Mouse (Mus musculus) forebrain, embryonic 14.5 days (tissue): ENCODE measurements around the gene Rpl26. TPM values are rescaled to one million over a fixed set of nuclear protein-coding genes. Genes with fewer than 3 reads are reported as not detected.

Experiments used
- ATAC-seq: fragments of 200-750 bp; cut with Nextera tagmentation; 2 replicates; pipeline ENCODE4 v1.8.0; 2017; ENCODE audit warnings: mild to moderate bottlenecking, moderate library complexity
- DNase-seq: peaks from one replicate; pipeline ENCODE4 v3.0.0-alpha.2; 2015; ENCODE audit warnings: low spot score
- H3K27ac ChIP-seq: fragments of 300-500 bp; sonication (generic); 2 replicates; pipeline ENCODE4 v1.5.1; 2014; ENCODE audit warnings: low read depth, mild to moderate bottlenecking, control low read depth, low read length, moderate library complexity
- H3K27me3 ChIP-seq: fragments of 300-500 bp; sonication (generic); replicated peaks from 2 replicates; pipeline ENCODE4 v1.6.1; 2014; ENCODE audit warnings: low read length, control low read depth, mixed read lengths; ENCODE audit not compliant: control insufficient read depth, insufficient read depth
- H3K36me3 ChIP-seq: fragments of 300-500 bp; sonication (generic); 2 replicates; pipeline ENCODE4 v1.6.1; 2014; ENCODE audit warnings: low read length, control low read depth; ENCODE audit not compliant: control insufficient read depth, insufficient read depth
- H3K4me1 ChIP-seq: fragments of 300-500 bp; sonication (generic); 2 replicates; pipeline ENCODE4 v1.6.1; 2014; ENCODE audit warnings: antibody characterized with exemption, low read length, control low read depth; ENCODE audit not compliant: control insufficient read depth, insufficient read depth
- H3K4me2 ChIP-seq: fragments of 300-500 bp; sonication (generic); 2 replicates; pipeline ENCODE4 v1.6.1; 2014; ENCODE audit warnings: mild to moderate bottlenecking, control low read depth, low read length
- H3K4me3 ChIP-seq: fragments of 300-500 bp; sonication (generic); 2 replicates; pipeline ENCODE4 v1.5.1; 2014; ENCODE audit warnings: low read depth, low read length, control low read depth
- H3K9ac ChIP-seq: fragments of 300-500 bp; sonication (generic); 2 replicates; pipeline ENCODE4 v1.6.1; 2014; ENCODE audit warnings: mild to moderate bottlenecking, low read length, control low read depth, moderate library complexity
- H3K9me3 ChIP-seq: fragments of 300-500 bp; sonication (generic); replicated peaks from 2 replicates; pipeline ENCODE4 v1.6.1; 2016; ENCODE audit warnings: low read length, control low read depth, mixed read lengths; ENCODE audit not compliant: control insufficient read depth
- WGBS: fragments of 180-500 bp; shearing (Covaris S2); extraction: QIAGEN DNeasy Blood & Tissue Kit; methylation state at CpG from one replicate; pipeline ENCODE4 v1.1.7; 2014; 5-methylcytosine and 5-hydroxymethylcytosine counted together
- polyA plus RNA-seq: library from polyadenylated mRNA; unstranded; fragments of >200 nt; fragmentation: Nextera tagmentation; extraction: Ambion mirVana; gene quantifications from 2 replicates; pipeline ENCODE4 v1.2.1, GENCODE M21; 2014

The Rpl26 gene
- polyA plus RNA-seq, 1 experiment from 2014 or later = 871 TPM

DNA sequence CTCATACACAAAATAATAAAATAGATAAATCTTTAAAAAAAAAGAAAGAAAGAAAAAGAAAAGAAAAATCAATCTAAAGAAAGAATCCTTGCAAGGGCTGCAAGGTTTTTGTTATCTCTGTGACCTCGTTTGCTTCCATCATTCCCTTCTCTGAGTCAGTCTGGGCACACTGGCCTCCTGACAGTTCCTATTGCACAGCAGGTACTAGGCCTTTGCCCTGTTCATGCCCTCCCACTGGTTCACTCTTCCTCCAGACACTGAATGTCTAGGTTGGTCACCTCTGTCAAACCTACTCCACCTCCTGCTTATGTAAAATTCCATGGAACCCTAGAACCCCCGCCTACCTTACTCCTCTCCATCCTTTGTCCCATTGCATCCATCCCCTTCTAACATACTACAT is 43.9 kb downstream of the Rpl26 start:
- no peak for ATAC-seq
- H3K27me3 ChIP-seq = 0 out of 2 replicates have a peak, but pooled peaks cover 3% of the 10 kb centered on the region
- H3K36me3 ChIP-seq = no peaks in the 10 kb centered on the region
- H3K4me1 ChIP-seq = peaks cover 2% of the 10 kb centered on the region; the same call in 1 of the 2 replicates
- no peak overlapping the region for H3K4me3 ChIP-seq
- no peak for DNase-seq
- no peaks in the 10 kb centered on the region for H3K9me3 ChIP-seq
- H3K27ac ChIP-seq = no peak overlapping the region
- WGBS = 77% methylated on average over 2 of the region's 2 CpGs
- no peak overlapping the region for H3K4me2 ChIP-seq
- no peak overlapping the region for H3K9ac ChIP-seq

GRCm38 (mm10) chr11:68946001-68946400 is 44.6 kb downstream of the Rpl26 start:
- DNase-seq (no peak), ATAC-seq (no peak)
- Histone ChIP-seq H3K9ac (no peak overlapping the region), H3K9me3 (no peaks in the 10 kb centered on the region), H3K27ac (no peak overlapping the region), H3K27me3 (0 out of 2 replicates have a peak, but pooled peaks cover 3% of the 10 kb centered on the region), H3K4me1 (no peaks in the 10 kb centered on the region), H3K4me2 (no peak overlapping the region), H3K36me3 (no peaks in the 10 kb centered on the region), H3K4me3 (no peak overlapping the region)
- 85% methylated on average over 4 of the region's 4 CpGs for WGBS

DNA sequence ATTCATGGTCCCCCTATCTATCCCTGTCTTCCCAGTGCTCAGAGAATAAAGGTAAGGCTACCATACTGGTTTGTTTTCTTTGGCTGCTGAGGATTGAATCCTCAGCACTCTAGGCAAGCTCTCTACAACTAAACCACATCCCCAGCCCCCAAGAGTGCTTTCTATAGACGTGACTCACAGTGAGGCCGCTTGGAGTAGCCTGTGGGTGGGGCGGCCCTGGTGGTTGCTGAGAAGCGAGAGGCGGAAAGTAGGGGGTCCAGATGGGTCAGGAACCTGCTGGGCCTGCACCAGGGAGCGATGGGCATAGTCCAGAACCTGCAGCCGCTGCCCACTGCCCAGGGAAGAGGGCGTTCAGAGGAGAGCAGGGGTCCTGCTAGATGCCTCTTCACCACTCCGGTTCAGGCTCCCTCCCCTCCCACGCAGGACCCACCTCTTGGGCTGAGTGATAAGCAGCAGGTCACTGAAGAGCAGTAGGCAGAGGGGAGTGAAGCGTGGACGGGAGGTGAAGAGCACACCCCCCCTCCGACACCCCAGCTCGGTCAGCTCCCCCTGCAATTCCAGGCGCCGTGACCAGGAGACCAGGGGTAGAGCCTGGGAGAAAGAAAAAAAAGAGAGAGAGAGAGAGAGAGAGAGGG is 45.5 kb downstream of the Rpl26 start:
- no peaks in the 10 kb centered on the region for H3K9me3 ChIP-seq
- H3K27ac ChIP-seq = no peak overlapping the region; the same call in 1 of the 2 replicates
- WGBS = 17% methylated on average over 14 of the region's 16 CpGs
- no peaks in the 10 kb centered on the region for H3K36me3 ChIP-seq
- peak overlapping the region; percentile 22; the same call in 1 of the 2 replicates for H3K9ac ChIP-seq
- H3K4me2 ChIP-seq = peak overlapping the region; percentile 39
- 0 out of 2 replicates have a peak, but pooled peaks cover 3% of the 10 kb centered on the region for H3K27me3 ChIP-seq
- peak; percentile 29; the same call in 1 of the 2 replicates for ATAC-seq
- H3K4me1 ChIP-seq = no peaks in the 10 kb centered on the region
- H3K4me3 ChIP-seq = peak overlapping the region; percentile 18
- no peak for DNase-seq

- H3K9ac ChIP-seq = peak overlapping the region; percentile 52
- H3K9me3 ChIP-seq = no peaks in the 10 kb centered on the region
- peak overlapping the region; percentile 39 for H3K4me2 ChIP-seq
- no peaks in the 10 kb centered on the region for H3K4me1 ChIP-seq
- 0 out of 2 replicates have a peak, but pooled peaks cover 3% of the 10 kb centered on the region for H3K27me3 ChIP-seq
- peak overlapping the region; percentile 18 for H3K4me3 ChIP-seq
- H3K36me3 ChIP-seq = no peaks in the 10 kb centered on the region
- ATAC-seq = peak; percentile 48
- H3K27ac ChIP-seq = peak overlapping the region; percentile 28; the same call in 1 of the 2 replicates
- DNase-seq = peak; percentile 53
- WGBS = 7% methylated on average over 12 of the region's 12 CpGs
Measured at GRCm38 (mm10) chr11:68947542-68947993, 46.2 kb downstream of the Rpl26 start.

DNA sequence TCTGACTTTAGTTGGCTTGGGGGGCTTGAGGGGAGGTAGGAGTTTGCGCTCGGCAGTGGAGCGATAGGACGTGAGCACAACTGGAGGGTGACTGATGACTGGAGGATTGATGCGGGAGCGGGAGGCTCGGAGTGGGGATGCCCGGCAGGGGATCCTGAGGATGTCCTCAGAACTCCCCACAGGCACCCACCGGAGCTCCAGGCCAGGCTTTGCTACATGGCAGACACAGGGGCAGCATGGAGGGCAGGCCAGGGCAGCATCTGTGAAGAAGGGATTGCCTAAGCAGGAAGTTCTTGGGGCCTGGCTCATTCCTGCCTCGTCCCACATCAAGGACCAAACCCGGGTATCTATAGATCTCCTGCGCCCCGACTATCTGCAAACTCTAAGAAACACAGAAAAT is 52.5 kb downstream of the Rpl26 start:
- ATAC-seq = no peak
- H3K36me3 ChIP-seq = no peaks in the 10 kb centered on the region
- WGBS = 10% methylated on average over 13 of the region's 13 CpGs

GRCm38 (mm10) chr11:68954408-68954807 is 53.0 kb downstream of the Rpl26 start:
- Histone ChIP-seq H3K9ac (peak overlapping the region; percentile 59), H3K9me3 (no peaks in the 10 kb centered on the region), H3K36me3 (no peaks in the 10 kb centered on the region), H3K4me3 (peak overlapping the region; percentile 29), H3K27ac (no peak overlapping the region), H3K4me1 (peaks cover 6% of the 10 kb centered on the region; the same call in 1 of the 2 replicates), H3K27me3 (peaks cover 18% of the 10 kb centered on the region), H3K4me2 (peak overlapping the region; percentile 53)
- ATAC-seq (no peak), DNase-seq (no peak)
- under 1% methylated on average over 17 of the region's 17 CpGs for WGBS

More for the DNA sequence above, 52.5 kb downstream of the Rpl26 start:
- Histone ChIP-seq H3K27me3 (peaks cover 18% of the 10 kb centered on the region), H3K4me2 (peak overlapping the region; percentile 53), H3K9me3 (no peaks in the 10 kb centered on the region), H3K4me3 (peak overlapping the region; percentile 29; the same call in 1 of the 2 replicates), H3K27ac (no peak overlapping the region), H3K4me1 (peaks cover 6% of the 10 kb centered on the region; the same call in 1 of the 2 replicates), H3K9ac (no peak overlapping the region; the same call in 1 of the 2 replicates)
- DNase-seq = no peak

- no peaks in the 10 kb centered on the region for H3K36me3 ChIP-seq
- H3K9me3 ChIP-seq = no peaks in the 10 kb centered on the region
- WGBS = 63% methylated on average over 5 of the region's 5 CpGs
- no peak overlapping the region; the same call in 1 of the 2 replicates for H3K9ac ChIP-seq
- peaks cover 6% of the 10 kb centered on the region; the same call in 1 of the 2 replicates for H3K4me1 ChIP-seq
- no peak overlapping the region for H3K4me3 ChIP-seq
- ATAC-seq (no peak), DNase-seq (no peak)
- H3K27me3 ChIP-seq = peaks cover 18% of the 10 kb centered on the region
- H3K27ac ChIP-seq = no peak overlapping the region
- peak overlapping the region; percentile 53 for H3K4me2 ChIP-seq
Measured at GRCm38 (mm10) chr11:68955473-68955872, 54.1 kb downstream of the Rpl26 start.

DNA sequence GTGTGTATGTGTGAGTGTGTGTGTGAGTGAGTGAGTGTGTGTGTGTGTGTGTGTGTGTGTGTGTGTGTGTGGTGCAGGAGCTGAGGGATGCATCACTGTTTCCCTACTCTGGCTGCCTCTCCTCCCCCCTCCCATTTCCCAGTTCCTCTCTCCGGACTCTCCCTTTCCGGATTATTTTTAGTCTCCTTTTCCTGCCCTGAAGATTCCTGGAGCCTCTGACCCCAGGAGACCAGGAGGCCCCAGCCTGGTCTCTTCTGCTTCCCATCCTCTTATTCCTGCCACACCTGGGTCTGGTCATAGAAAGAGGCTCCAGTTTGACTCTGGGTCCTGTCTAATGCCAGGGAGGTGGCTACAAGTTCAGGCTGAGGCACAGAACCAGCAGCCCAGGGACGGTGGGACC is 54.7 kb downstream of the Rpl26 start:
- no peaks in the 10 kb centered on the region for H3K9me3 ChIP-seq
- no peak overlapping the region for H3K4me2 ChIP-seq
- H3K4me3 ChIP-seq = no peak overlapping the region
- no peak for DNase-seq
- H3K27ac ChIP-seq = no peak overlapping the region
- 47% methylated on average over 3 of the region's 3 CpGs for WGBS
- H3K4me1 ChIP-seq = peaks cover 6% of the 10 kb centered on the region; the same call in 1 of the 2 replicates
- H3K9ac ChIP-seq = no peak overlapping the region
- H3K27me3 ChIP-seq = peaks cover 18% of the 10 kb centered on the region
- no peaks in the 10 kb centered on the region for H3K36me3 ChIP-seq
- no peak for ATAC-seq
